Mouse (Mus musculus): ENCODE data around the gene Rnf213. TPM values are rescaled to one million over a fixed set of nuclear protein-coding genes. Genes with fewer than 3 reads are reported as not detected.

The Rnf213 gene
- polyA plus RNA-seq, 1 experiment from 2014 or later: 20.5 TPM

DNA sequence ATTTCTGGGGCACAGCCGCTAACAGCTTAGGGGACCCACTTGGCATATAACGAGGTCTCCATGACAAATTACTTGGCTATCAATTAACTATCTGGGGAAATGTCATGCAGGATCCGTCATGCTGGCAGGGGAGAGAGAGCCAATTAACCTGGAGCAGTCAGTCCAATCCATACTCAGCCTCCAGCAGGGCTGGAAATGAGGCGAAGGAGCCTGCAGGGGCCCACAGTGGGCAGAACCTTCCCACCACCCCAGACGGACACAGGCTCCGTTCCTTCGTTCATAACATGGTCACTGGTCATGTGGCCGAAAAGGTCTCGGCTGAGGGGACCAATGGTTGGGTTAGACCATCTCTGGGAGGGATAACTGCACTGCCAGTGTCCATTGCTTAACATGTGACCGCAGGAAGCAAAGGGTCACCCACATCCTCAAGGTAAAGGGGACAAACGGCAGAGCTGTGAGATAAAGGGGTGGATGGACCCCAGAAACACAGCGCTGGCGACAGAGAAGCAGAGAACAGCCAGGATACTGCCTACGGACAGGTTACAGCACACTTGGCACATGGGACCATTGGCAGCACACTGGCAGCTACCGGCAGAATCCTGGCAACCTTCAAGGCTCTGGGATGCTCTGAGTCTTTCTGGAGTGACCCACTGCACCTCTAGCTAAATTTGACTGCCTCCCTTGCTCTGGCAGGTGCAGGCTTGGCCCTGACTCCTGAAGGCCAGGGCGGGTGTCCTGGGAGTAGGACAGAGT, 121.4 kb downstream of the Rnf213 start:
- in situ Hi-C loops (cut with MboI; ENCODE audit: low pct_unique_long_range_greater_than_20kb): no loop called here
- TF ChIP-seq CTCF (IDR thresholded peaks at IDR 0.05): no peak
- H3K27me3 ChIP-seq: no peaks in the 10 kb centered on the region
- ATAC-seq: no peak
- ChIA-PET POLR2A (no interaction called here), CTCF (interaction anchor here (2.4 kb wide), 1 partner anchor 11 kb away, joined by 11 read pairs; no protein-coding TSS in a partner anchor)
- DNase-seq (ENCODE audit: low read depth, low spot score): no peak

DNA sequence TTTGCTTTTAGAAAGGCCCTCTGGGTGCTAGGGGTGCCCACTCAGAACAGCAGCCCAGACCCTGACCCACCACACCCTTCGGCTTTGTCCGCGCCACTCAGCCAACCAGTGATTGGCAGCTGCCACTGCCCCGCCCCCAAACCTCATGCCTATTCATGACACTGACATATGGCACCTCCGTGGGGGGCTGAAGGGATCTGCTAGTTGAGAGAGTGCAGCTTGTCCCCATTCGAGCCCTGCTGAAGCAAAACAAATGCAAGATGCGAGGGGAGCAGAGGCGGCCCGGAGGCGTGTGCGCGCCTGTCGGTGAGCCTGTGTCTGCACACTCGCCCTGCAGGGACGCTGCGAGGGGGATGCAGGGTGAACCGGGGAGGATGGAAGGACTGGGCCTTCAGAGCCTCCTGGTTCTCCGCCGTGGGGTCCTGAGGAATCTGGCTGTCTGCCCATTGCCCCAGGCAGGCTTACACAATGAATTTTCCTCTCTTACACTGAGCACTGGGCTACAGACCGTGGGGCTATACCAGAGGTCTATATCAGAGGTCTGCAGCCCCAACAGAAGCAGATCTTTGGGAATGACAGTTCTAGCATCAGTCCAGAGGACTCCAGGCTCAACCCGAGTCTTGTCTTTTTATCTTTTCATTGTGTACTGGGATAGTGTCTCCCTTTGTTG, 122.2 kb downstream of the Rnf213 start:
- peaks cover under 1% of the 10 kb centered on the region for H3K27me3 ChIP-seq
- in situ Hi-C loops (cut with MboI; ENCODE audit: low pct_unique_long_range_greater_than_20kb): no loop called here
- ChIA-PET POLR2A (no interaction called here), CTCF (no interaction called here)
- ATAC-seq (no peak), DNase-seq (ENCODE audit: low read depth, low spot score) (no peak)
- no peak for TF ChIP-seq CTCF (IDR thresholded peaks at IDR 0.05)

DNA sequence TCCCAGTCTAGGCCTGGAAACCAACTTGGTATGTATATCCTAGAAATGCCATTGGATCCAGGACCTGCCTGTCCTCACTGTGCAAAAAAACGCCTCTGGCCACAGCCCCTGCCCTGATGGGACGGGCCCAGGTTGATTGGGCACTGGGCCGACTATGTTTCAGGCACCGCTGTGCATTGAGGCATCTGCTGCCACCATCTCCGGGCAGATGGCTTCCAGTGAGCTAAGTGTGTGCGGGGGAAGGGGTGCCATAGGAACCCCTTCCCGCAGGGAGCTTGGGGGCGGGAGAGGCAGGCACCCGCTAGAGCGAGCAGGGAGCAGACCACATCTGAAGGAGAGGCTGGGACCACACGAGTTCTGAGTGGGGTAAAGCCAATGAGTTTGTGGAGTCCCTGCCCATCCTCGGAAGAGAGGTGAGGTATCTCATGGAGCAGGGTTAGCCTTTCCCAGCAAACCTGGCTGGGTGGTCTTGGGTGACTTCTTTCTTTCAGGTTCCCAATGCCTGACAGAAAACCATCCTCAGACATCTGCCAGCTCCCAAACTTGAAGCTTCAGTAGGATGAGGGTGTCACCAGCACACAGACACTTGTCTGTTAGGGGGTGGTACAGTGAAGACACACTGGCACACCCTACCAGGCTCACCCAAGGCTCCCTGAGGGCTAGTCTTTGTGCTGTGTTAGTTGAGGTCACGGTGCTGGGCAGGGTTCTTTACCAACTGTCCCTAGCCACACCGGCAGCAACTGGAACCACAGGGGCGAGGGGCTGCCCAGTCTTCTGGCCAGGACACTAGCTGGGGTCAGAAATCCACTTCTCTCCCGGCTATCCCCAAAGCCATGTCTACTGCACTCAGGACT, 123.2 kb downstream of the Rnf213 start:
- no peak for ATAC-seq
- peaks cover 5% of the 10 kb centered on the region for H3K27me3 ChIP-seq
- ChIA-PET POLR2A (no interaction called here), CTCF (no interaction called here)
- DNase-seq (ENCODE audit: low read depth, low spot score): no peak
- no peak for TF ChIP-seq CTCF (IDR thresholded peaks at IDR 0.05)
- in situ Hi-C loops (cut with MboI; ENCODE audit: low pct_unique_long_range_greater_than_20kb): no loop called here

DNA sequence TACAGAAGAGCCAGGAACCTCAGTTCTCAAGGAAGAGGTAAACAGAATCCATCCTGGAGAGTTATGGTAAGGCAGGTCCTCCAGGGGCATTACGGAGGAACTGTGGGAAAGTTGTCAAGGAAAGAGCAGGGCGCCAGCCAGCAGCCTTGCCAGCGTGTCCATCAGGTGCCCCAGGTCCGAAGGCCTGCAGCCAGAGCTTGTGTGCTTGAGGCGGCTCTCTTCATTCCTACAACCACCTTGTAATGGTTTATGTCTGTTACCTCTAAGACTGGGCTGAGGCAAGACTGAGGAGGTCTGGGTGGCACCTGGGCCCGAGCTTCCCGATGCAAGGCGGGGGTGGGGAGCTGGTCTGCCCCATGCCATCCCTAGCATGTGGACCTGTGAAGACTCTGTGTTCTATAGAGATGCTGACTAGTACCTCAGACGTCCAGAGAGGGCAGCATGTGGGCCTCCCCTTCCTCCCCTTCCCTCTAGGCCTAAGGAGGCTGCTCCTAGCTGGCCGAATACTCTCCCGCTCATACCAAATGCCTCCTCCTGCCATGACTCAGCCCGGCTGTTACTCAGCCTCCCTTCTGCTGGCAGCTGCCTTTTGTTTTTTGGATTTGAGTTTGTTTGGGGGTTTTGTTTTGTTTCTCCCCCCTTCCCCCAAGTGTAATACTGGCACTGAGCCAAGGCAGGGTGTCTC, 123.9 kb downstream of the Rnf213 start:
- CTCF ChIA-PET: no interaction called here
- H3K27me3 ChIP-seq: peaks cover 5% of the 10 kb centered on the region
- in situ Hi-C loops (cut with MboI; ENCODE audit: low pct_unique_long_range_greater_than_20kb): no loop called here
- DNase-seq (ENCODE audit: low read depth, low spot score) (no peak), ATAC-seq (peak; percentile 48)
- no peak for TF ChIP-seq CTCF (IDR thresholded peaks at IDR 0.05)
- POLR2A ChIA-PET: no interaction called here

- no peak for TF ChIP-seq CTCF (IDR thresholded peaks at IDR 0.05)
- H3K27me3 ChIP-seq: peaks cover 6% of the 10 kb centered on the region
- ATAC-seq (no peak), DNase-seq (ENCODE audit: low read depth, low spot score) (no peak)
- in situ Hi-C loops (cut with MboI; ENCODE audit: low pct_unique_long_range_greater_than_20kb): no loop called here
- POLR2A ChIA-PET: no interaction called here
- CTCF ChIA-PET: no interaction called here
These were observed 126.5 kb downstream of the Rnf213 start for GRCm38 (mm10) chr11:119519387-119519786.

GRCm38 (mm10) chr11:119520005-119520712, 127.3 kb downstream of the Rnf213 start:
- ChIA-PET CTCF (no interaction called here), POLR2A (no interaction called here)
- no peak for ATAC-seq

DNA sequence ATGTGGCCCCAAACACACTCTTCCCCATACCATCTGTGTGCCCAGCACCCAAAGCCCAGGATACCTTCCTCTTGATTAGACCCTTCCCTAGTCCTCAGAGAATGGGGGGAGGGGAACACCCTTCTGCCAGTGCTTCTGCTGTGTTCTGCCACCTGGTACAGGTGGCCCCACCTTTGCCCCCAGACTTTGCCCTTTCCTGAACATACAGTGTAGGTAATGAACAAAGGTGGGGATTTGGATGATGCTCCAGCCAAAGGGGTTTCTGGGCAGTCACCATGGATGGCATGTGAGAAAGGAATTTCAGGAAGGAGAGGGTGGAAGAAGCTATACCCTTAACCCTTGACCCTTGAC, 127.8 kb downstream of the Rnf213 start:
- DNase-seq (ENCODE audit: low read depth, low spot score) (no peak), ATAC-seq (no peak)
- ChIA-PET POLR2A (no interaction called here), CTCF (no interaction called here)
- no peak for TF ChIP-seq CTCF (IDR thresholded peaks at IDR 0.05)
- in situ Hi-C loops (cut with MboI; ENCODE audit: low pct_unique_long_range_greater_than_20kb): no loop called here
- H3K27me3 ChIP-seq: peaks cover 9% of the 10 kb centered on the region

More at GRCm38 (mm10) chr11:119520005-119520712, 127.3 kb downstream of the Rnf213 start:
- TF ChIP-seq CTCF (IDR thresholded peaks at IDR 0.05): no peak
- peaks cover 9% of the 10 kb centered on the region for H3K27me3 ChIP-seq
- in situ Hi-C loops (cut with MboI; ENCODE audit: low pct_unique_long_range_greater_than_20kb): no loop called here
- no peak for DNase-seq (ENCODE audit: low read depth, low spot score)

GRCm38 (mm10) chr11:119521920-119522710, 129.2 kb downstream of the Rnf213 start:
- POLR2A ChIA-PET: no interaction called here

DNA sequence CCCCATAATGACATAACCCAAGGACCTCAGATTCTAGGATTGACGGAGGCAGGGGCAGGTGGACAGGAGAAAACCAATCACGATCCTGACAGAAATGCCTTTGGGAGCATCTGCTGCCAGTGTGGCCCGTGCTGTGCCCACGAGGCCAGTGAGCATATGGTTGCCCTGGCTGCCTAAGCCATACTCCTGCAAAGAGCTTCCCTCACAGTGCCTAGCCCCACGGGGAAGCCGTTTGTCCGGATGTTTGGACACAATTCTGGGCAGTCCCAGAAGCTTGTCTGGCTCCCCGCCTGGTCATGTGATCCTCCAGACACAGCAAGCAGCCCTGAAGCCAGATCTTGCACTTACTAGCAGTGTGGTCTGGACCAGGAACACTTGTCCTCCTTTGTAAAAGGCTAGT, 129.9 kb downstream of the Rnf213 start:
- no peak for TF ChIP-seq CTCF (IDR thresholded peaks at IDR 0.05)
- in situ Hi-C loops (cut with MboI; ENCODE audit: low pct_unique_long_range_greater_than_20kb): no loop called here
- DNase-seq (ENCODE audit: low read depth, low spot score) (no peak), ATAC-seq (no peak)
- peaks cover 9% of the 10 kb centered on the region for H3K27me3 ChIP-seq
- POLR2A ChIA-PET: no interaction called here
- CTCF ChIA-PET: no interaction called here

More at GRCm38 (mm10) chr11:119521920-119522710, 129.2 kb downstream of the Rnf213 start:
- ATAC-seq (no peak), DNase-seq (ENCODE audit: low read depth, low spot score) (no peak)
- TF ChIP-seq CTCF (IDR thresholded peaks at IDR 0.05): no peak
- H3K27me3 ChIP-seq: peaks cover 9% of the 10 kb centered on the region
- in situ Hi-C loops (cut with MboI; ENCODE audit: low pct_unique_long_range_greater_than_20kb): no loop called here
- CTCF ChIA-PET: no interaction called here
